Comparison of ENCODE assay signal across 16 mouse cellular contexts in genomic region chr15:99397622-99398021, GRCm38 (mm10).
"Had no signal": no experiment of that assay in that cellular context is flagged by ENCODE, and none has a peak within 500 bp of the region (broad histone marks: within the 10 kb centered on the region; RNA-seq: fewer than 3 reads in every experiment).

No protein-coding gene starts in this region.

- H3K9me3 ChIP-seq: neural tube, embryonic 12.5 days; neural tube, embryonic 15.5 days had no signal

- H3K4me2 ChIP-seq: midbrain, embryonic 11.5 days; neural tube, embryonic 12.5 days; neural tube, embryonic 15.5 days had no signal

- H3K9ac ChIP-seq: liver, embryonic 14.5 days; neural tube, embryonic 12.5 days; neural tube, embryonic 15.5 days had no signal

- H3K27ac ChIP-seq: kidney, postnatal 0 days; layer of hippocampus, adult 2 months; liver, embryonic 14.5 days; neural tube, embryonic 12.5 days; neural tube, embryonic 15.5 days had no signal

- H3K4me3 ChIP-seq: layer of hippocampus, adult 2 months; neural tube, embryonic 12.5 days; neural tube, embryonic 15.5 days had no signal

- DNase-seq: kidney, postnatal 25 days; layer of hippocampus, adult 9-11 months; lung, adult 2 months; lung, postnatal 14 days; lung, postnatal 4 days; midbrain, embryonic 14.5 days; right cerebral cortex, adult 18-20 months; right cerebral cortex, postnatal 14 days; right cerebral cortex, postnatal 4 days; thymus, postnatal 25 days had no signal

- H3K27me3 ChIP-seq: neural tube, embryonic 12.5 days; neural tube, embryonic 15.5 days had no signal
